Mouse (Mus musculus): ENCODE data around the gene Col27a1. TPM values are rescaled to one million over a fixed set of nuclear protein-coding genes. Genes with fewer than 3 reads are reported as not detected.
A peak's percentile ranks its signal among the peaks of the same experiment; 100 is the strongest.

Col27a1 gene
- polyA plus RNA-seq, 2 experiments: 1.2 to 3.8 TPM

GRCm38 (mm10) chr4:63368577-63368976 is 154.8 kb downstream of the Col27a1 start:
- peak; percentile 100 for TF ChIP-seq CTCF (IDR thresholded peaks at IDR 0.05; ENCODE audit: low read depth)
- TF ChIP-seq EP300 (IDR thresholded peaks at IDR 0.05; ENCODE audit: low read depth): no peak
- Histone ChIP-seq H3K27ac (no peak overlapping the region), H3K9ac (replicated peaks) (no peak overlapping the region), H3K4me2 (ENCODE audit: low read depth) (no peak overlapping the region), H3K36me3 (replicated peaks; ENCODE audit: control insufficient read depth, insufficient read depth, low read depth) (no peaks in the 10 kb centered on the region), H3K4me1 (replicated peaks; ENCODE audit: control insufficient read depth in 2 of 2, insufficient read depth in 2 of 2, low read length in 1 of 2) (peaks cover 17 to 20% of the 10 kb centered on the region in 2 experiments), H3K4me3 (ENCODE audit: insufficient read depth in 1 of 2, low read depth in 2 of 2, low read length in 2 of 2) (no peak overlapping the region), H3K27me3 (ENCODE audit: control insufficient read depth, insufficient read depth, low read length) (no peaks in the 10 kb centered on the region), H3K9me3 (ENCODE audit: control insufficient read depth, low read length) (no peaks in the 10 kb centered on the region)
- WGBS (ENCODE audit: insufficient replicate concordance): 5% methylated on average over 4 of the region's 4 CpGs
- DNase-seq (ENCODE audit: low read depth in 3 of 3, low spot score in 3 of 3) (peak in 2 of 3 experiments; percentile 37 to 47), ATAC-seq (ENCODE audit: insufficient read depth) (no peak; the same call in 1 of the 2 replicates)

GRCm38 (mm10) chr4:63370897-63371296 is 157.1 kb downstream of the Col27a1 start:
- Histone ChIP-seq H3K4me3 (ENCODE audit: insufficient read depth in 1 of 2, low read depth in 2 of 2, low read length in 2 of 2) (no peak overlapping the region), H3K27me3 (ENCODE audit: control insufficient read depth, insufficient read depth, low read length) (no peaks in the 10 kb centered on the region), H3K9ac (replicated peaks) (no peak overlapping the region), H3K9me3 (ENCODE audit: control insufficient read depth, low read length) (no peaks in the 10 kb centered on the region), H3K36me3 (replicated peaks; ENCODE audit: control insufficient read depth, insufficient read depth, low read depth) (no peaks in the 10 kb centered on the region), H3K4me1 (replicated peaks; ENCODE audit: control insufficient read depth in 2 of 2, insufficient read depth in 2 of 2, low read length in 1 of 2) (peaks cover 37 to 41% of the 10 kb centered on the region in 2 experiments), H3K27ac (no peak overlapping the region), H3K4me2 (ENCODE audit: low read depth) (no peak overlapping the region)
- DNase-seq (ENCODE audit: low read depth in 3 of 3, low spot score in 3 of 3) (no peak), ATAC-seq (ENCODE audit: insufficient read depth) (no peak)
- WGBS (ENCODE audit: insufficient replicate concordance): 76% methylated on average over 7 of the region's 7 CpGs
- no peak for TF ChIP-seq EP300 (IDR thresholded peaks at IDR 0.05; ENCODE audit: low read depth)
- no peak for TF ChIP-seq CTCF (IDR thresholded peaks at IDR 0.05; ENCODE audit: low read depth)

- Histone ChIP-seq H3K9me3 (ENCODE audit: control insufficient read depth, low read length) (no peaks in the 10 kb centered on the region), H3K27me3 (ENCODE audit: control insufficient read depth, insufficient read depth, low read length) (no peaks in the 10 kb centered on the region), H3K9ac (replicated peaks) (no peak overlapping the region), H3K27ac (no peak overlapping the region; the same call in 1 of the 2 replicates), H3K36me3 (replicated peaks; ENCODE audit: control insufficient read depth, insufficient read depth, low read depth) (no peaks in the 10 kb centered on the region), H3K4me2 (ENCODE audit: low read depth) (no peak overlapping the region), H3K4me3 (ENCODE audit: insufficient read depth in 1 of 2, low read depth in 2 of 2, low read length in 2 of 2) (no peak overlapping the region), H3K4me1 (replicated peaks; ENCODE audit: control insufficient read depth in 2 of 2, insufficient read depth in 2 of 2, low read length in 1 of 2) (peaks cover 38 to 41% of the 10 kb centered on the region in 2 experiments)
- peak; percentile 90 for TF ChIP-seq CTCF (IDR thresholded peaks at IDR 0.05; ENCODE audit: low read depth)
- TF ChIP-seq EP300 (IDR thresholded peaks at IDR 0.05; ENCODE audit: low read depth): peak; percentile 59
- DNase-seq (ENCODE audit: low read depth in 3 of 3, low spot score in 3 of 3) (peak in 2 of 3 experiments; percentile 58 to 65), ATAC-seq (ENCODE audit: insufficient read depth) (no peak)
- 31% methylated on average over 3 of the region's 3 CpGs for WGBS (ENCODE audit: insufficient replicate concordance)
Observed at GRCm38 (mm10) chr4:63371890-63372289, 158.1 kb downstream of the Col27a1 start.

GRCm38 (mm10) chr4:63373404-63373803 is 159.6 kb downstream of the Col27a1 start:
- Histone ChIP-seq H3K4me3 (ENCODE audit: insufficient read depth in 1 of 2, low read depth in 2 of 2, low read length in 2 of 2) (no peak overlapping the region), H3K4me2 (ENCODE audit: low read depth) (peak overlapping the region; percentile 50), H3K27ac (peak overlapping the region; percentile 94), H3K36me3 (replicated peaks; ENCODE audit: control insufficient read depth, insufficient read depth, low read depth) (no peaks in the 10 kb centered on the region; the same call in 1 of the 2 replicates), H3K9ac (replicated peaks) (peak overlapping the region; percentile 20; the same call in 1 of the 2 replicates), H3K27me3 (ENCODE audit: control insufficient read depth, insufficient read depth, low read length) (no peaks in the 10 kb centered on the region), H3K4me1 (replicated peaks; ENCODE audit: control insufficient read depth in 2 of 2, insufficient read depth in 2 of 2, low read length in 1 of 2) (peaks cover 38 to 41% of the 10 kb centered on the region in 2 experiments), H3K9me3 (ENCODE audit: control insufficient read depth, low read length) (no peaks in the 10 kb centered on the region)
- TF ChIP-seq EP300 (IDR thresholded peaks at IDR 0.05; ENCODE audit: low read depth) (peak; percentile 67), CTCF (IDR thresholded peaks at IDR 0.05; ENCODE audit: low read depth) (no peak)
- DNase-seq (ENCODE audit: low read depth in 3 of 3, low spot score in 3 of 3) (peak in 2 of 3 experiments; percentile 59 to 64), ATAC-seq (ENCODE audit: insufficient read depth) (peak; percentile 68)
- WGBS (ENCODE audit: insufficient replicate concordance): 31% methylated on average over 8 of the region's 8 CpGs

GRCm38 (mm10) chr4:63374331-63374730 is 160.5 kb downstream of the Col27a1 start:
- no peak for TF ChIP-seq CTCF (IDR thresholded peaks at IDR 0.05; ENCODE audit: low read depth)
- TF ChIP-seq EP300 (IDR thresholded peaks at IDR 0.05; ENCODE audit: low read depth): peak; percentile 72
- Histone ChIP-seq H3K9me3 (ENCODE audit: control insufficient read depth, low read length) (no peaks in the 10 kb centered on the region), H3K4me1 (replicated peaks; ENCODE audit: control insufficient read depth in 2 of 2, insufficient read depth in 2 of 2, low read length in 1 of 2) (peaks cover 38 to 41% of the 10 kb centered on the region in 2 experiments), H3K36me3 (replicated peaks; ENCODE audit: control insufficient read depth, insufficient read depth, low read depth) (no peaks in the 10 kb centered on the region; the same call in 1 of the 2 replicates), H3K27ac (peak overlapping the region; percentile 94), H3K9ac (replicated peaks) (peak overlapping the region; percentile 19), H3K4me2 (ENCODE audit: low read depth) (peak overlapping the region; percentile 50), H3K27me3 (ENCODE audit: control insufficient read depth, insufficient read depth, low read length) (no peaks in the 10 kb centered on the region), H3K4me3 (ENCODE audit: insufficient read depth in 1 of 2, low read depth in 2 of 2, low read length in 2 of 2) (peak overlapping the region in 1 of 2 experiments; percentile 5; a peak in 1 of 4 replicates)
- ATAC-seq (ENCODE audit: insufficient read depth): peak; percentile 91
- DNase-seq (ENCODE audit: low read depth in 3 of 3, low spot score in 3 of 3): peak; percentile 81 to 83 (median 82)
- WGBS (ENCODE audit: insufficient replicate concordance): 15% methylated on average over 12 of the region's 12 CpGs

Data from liver, embryonic 14.5 days (tissue).